Mouse (Mus musculus): ENCODE data around the gene Jph3. TPM values are rescaled to one million over a fixed set of nuclear protein-coding genes. Genes with fewer than 3 reads are reported as not detected.
A peak's percentile ranks its signal among the peaks of the same experiment; 100 is the strongest.

Gene Jph3
- total RNA-seq, 2 experiments from 2014 or later, result 0.12 TPM; not detected in 1

DNA sequence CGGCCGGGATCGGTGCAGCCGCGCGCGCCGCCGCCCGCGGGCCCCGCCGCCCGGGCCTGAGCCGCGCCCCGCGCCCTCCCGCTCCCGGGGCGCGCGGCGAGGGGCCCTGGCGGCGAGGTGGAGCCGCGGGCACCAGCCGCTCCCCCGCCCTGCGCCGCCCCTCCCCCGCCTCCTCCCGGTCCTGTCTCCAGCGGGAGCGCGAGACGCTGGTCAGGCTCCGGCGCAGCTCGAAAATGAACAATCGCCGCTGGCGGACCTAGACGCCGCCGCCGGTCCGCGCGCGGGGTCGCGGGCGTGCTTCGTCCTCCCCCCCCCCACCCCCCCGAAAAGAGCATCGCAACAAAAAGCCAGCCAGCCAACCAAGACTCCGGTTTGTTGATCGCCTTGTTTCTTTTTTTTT is 747 bp downstream of the Jph3 start:
- DNase-seq, result no peak

DNA sequence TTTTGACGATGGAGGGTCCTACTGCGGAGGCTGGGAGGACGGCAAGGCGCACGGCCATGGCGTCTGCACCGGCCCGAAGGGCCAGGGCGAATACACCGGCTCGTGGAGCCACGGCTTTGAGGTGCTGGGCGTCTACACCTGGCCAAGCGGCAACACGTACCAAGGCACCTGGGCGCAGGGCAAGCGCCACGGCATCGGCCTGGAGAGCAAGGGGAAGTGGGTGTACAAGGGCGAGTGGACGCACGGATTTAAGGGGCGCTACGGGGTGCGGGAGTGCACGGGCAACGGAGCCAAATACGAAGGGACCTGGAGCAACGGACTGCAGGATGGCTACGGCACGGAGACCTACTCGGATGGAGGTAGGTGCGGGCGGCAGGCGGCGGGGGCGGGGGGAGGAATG is 1.2 kb downstream of the Jph3 start:
- DNase-seq, result no peak

DNA sequence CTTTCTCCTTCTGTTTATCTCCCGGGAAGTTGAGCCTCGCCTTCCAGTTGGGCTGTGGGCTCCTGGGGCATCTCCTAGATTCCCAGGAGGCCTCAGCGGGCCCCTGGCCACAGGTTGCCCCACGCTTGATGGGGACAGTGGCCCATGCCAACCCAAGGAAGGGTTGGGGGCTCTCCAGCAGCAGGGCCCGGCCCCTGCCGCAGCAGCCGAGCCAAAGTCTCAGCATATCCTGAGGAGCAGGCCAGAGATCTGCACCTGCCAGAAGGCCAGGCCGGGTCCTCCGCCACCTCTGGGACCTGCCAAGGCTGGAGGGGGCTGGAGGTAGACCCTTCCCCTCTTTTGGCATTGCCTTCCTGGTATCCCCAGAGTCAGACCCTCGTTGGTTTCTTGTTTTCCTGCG is 1.6 kb downstream of the Jph3 start:
- DNase-seq, result no peak

DNA sequence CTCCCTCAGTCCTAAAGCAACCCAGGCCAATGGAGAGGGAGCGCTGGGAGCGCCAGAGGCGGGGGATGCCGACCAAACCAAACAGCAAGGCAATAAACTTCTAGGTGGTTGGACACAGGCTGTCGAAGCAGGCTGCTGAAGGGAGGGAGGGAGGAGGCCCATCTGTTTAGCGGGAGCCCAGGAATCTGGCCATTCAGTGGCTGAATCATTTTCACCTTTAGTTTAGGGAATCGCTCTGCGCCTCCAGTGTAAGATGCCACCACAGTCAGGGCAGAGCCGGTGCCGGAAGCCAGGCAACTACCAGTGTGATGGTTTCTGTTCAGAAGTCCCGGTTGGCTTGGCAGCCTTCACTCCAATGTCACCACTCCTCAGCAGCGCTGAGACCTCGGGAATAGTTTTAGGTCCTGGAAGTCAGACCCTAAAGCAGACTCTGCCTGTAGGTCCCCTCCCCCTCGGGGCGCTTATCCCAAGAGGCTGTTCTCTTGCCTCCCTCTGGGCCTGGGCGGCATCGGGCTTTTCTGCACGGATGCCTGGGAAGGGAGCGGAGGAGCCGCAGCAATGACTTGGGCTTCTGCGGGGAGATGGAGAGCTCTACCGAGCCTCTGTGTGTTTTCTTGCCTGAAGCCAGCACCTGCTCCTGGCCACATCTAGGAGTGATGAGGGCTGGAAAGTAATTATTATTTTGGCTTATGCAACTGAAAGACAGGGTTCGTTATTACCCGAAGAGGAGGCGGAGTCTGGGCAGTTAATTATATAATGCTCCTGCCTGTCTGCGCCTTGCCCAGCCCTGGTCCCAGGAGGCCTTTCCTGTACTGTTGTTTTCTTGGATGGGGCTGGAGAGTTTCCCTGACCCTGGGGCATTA is 2.3 kb downstream of the Jph3 start:
- no peak for DNase-seq

DNA sequence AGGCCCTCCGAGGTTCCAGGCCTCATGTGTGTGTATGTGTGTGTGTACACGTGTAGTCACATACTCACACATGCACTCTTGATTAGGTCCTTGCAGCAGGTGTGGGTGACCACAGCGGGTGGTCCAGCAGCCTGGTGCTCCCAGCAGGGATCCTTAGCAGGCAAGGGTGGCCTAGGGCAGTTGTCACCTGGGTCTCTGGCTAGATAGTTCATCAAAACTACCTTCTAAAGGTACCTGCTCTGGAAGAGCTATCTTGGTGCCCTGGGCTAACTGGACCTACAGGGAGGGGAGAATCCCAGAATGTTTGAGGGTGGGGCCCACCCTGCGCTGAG is 2.9 kb downstream of the Jph3 start:
- no peak for DNase-seq

DNA sequence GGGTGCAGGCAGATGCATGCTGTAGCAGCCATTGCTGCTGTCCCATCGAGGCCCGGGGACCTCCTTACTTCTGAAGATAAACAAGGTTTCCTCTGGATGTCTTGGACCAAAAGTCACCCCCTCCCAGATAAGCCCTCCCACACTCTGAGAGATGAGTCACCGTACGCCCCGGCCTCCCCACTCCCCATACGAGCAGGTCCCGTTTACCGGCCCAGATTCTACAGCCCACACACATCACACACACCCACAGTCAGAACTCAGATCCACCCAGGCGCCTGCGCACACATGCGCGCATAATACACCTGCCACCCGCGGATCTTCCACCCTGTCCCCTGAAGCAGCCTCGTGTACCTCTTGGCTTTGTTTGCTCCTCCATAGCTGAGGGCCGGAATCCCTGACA is 4.8 kb downstream of the Jph3 start:
- DNase-seq, result no peak

DNA sequence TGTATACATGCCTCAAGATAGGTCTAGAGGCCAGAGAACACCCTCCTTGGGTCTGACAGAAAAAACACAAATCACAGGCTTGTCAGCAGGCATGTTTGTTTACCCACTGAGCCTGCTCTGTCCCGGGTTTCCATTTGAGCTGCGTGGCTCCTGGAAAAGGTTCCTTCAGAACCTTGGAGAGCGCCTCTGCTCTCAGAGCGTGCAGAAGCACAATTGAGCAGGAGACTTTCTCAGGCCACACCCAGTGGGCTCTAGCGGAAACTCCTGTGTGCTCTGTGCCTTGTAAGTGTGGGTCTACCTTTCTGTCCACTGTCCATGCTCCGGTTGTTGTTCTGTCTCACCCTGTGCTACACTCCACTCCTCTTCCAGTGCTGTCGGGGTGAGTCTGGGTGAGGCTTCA is 6.8 kb downstream of the Jph3 start:
- DNase-seq, result peak; percentile 11 to 46

DNA sequence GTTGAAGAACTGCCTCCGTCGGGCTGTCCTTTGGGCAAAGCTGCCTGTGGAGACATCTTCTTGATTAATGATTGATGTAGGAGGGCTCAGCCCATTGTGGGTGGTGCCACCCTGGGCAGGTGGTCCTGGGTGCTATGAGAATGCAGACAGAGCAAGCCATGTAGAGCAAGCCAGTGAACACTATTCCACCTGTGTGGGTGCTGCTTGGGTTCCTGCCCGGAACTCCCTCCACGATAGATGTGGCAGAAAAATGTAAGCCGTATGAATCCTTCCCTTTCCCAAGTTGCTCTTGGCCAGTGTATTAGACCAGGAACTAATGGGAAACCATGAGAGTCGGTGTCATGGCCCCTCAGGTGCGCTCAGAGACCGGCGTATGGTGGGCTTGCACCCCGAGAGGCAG is 11.3 kb downstream of the Jph3 start:
- DNase-seq, result no peak

DNA sequence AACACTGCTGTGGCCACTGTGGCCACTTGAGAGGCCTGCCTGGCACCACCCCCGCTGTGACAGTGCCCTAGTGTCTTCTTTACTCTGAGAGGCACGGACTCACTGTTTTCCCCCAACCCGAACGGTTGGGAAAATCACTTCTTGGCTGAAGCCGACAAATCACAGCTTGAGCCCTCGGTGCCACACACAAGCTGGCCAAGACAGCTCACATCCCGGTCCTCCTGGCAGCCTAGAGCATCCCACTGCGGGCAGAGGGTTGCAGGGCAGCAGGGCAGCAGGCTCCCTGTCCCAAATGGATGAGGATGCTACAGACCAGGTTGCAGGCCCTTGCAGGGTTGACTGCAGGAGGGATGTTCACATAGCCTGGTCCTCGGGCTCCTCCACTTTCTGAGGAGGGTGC is 20.1 kb downstream of the Jph3 start:
- DNase-seq, result no peak

DNA sequence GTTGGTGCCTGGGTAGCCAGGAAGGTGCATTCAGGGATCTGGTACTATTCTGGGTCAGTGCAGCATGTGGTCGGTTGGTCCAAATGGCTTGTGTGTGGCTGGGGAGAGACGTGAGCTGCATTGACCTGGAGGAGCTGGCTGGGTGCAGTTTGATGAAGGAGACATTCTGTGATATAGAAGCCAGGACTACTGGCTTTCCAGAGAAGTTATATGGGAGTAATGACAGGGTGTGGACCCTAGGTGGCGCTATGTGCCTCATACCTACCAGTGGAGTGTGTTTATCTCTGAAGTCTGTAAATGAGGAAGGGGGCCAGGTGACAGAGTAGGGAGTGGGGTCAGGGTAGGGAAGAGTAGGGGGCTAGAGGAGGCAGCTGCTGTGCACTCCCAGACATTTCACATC is 21.1 kb downstream of the Jph3 start:
- DNase-seq, result no peak

DNA sequence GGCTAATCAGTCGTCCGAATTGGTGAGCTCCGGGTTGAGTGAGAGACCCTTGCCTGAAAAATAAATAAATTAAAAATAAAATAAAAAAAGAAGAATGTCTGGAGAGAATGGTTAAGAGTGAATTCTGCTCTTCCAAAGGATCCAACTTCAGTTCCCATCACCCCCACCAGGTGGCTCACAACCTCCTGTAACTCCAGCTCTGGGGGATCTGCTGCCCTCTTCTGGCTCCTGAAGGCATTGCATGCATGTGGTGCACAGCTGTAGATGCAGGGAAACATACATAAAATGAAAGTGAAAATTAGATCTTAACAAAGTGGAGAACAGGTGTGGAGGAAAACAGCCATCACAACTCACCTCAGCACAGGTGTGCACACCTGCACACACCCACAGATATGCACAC is 22.0 kb downstream of the Jph3 start:
- peak; percentile 9 to 51 for DNase-seq

DNA sequence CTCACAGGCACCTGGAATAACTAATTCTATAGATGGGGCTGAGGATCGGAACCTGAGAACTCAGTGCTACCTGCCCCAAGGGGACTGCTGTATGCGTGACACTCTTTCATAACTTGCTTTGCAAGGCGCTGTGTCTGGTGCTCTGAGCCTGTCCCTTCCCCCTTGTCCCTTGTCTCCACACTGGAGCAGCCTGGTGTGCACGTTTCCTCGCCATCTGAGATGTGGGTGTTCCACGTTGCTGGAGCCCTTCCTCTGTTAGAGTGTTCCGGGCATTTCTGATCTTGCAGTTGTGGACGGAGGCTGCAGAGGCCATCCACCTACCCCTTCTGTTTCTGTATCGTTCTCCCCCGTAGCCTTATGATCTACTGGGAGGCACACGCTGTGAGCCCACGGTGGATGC is 29.0 kb downstream of the Jph3 start:
- DNase-seq, result no peak

DNA sequence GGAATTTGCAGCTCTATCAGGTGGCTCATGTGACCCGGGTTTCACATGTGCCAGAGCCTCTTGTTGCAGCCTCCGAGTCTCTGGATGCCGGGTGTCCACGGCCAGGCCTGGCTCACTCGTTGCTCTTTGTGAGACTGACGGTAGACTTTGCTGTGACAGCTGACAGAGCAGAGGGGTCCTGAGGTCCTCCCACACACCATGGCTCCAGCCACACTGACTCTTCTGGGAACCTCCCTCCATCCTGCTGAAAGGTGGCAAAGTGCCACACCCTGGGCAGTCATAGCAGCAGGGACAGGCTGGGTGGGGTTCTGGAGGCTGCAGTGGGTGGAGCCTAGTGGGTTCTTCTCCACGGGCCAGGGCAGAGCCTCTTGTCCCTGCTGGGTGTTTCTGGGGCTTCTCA is 31.1 kb downstream of the Jph3 start:
- no peak for DNase-seq

DNA sequence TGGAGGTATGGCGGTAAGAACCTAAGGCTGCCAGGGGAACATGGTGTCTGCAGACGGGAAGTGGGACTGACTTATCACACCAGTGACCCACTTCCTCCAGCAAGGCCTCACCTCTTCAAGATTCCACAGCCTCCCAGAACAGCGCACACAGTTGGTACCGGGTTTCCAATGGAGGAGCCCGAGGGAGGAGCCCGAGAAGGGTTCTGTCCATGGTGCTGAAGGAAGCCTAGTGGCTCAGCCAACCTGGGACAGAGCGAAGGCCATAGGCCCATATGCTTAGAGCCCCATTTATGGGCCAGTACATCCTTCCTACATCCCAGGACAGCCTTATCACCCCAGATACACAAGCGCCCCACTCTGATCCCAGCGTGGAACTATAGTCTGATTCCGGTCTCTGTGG is 32.1 kb downstream of the Jph3 start:
- peak in 1 of 2 experiments; percentile 39 for DNase-seq

DNA sequence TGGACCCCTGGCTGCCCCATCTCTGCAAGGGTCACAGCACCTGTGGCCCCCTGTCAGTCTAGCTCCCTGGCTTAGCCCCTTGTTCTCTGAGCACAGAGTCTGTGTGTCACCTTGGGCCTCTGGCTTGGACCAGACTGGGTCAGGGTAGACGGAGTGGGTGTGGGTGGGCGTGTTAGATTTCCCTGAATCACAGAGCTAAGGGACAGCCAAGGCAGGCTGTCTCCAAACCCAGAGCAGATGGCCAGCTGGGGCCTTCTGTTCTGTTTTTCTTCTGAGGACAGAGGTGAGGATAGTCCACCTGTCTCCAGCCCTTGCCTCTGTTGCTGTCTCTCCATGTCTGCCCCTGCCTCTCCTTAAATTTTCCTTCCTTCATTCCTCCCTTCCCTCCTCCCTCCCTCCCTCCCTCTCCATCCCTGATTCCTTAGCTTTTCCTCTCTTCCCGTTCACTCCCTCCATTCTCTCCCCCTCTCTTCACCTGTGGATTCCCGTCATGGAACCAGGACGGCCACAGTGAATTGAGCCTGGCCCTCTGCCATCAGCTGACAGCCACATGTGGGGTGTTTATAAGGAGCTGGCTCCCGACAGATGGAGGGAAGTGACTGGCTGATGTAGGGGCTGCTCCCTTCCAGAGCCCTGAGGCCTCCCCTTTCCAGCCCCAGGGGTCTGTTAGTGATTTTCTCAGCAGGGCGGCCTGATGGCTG is 33.7 kb downstream of the Jph3 start:
- DNase-seq, result no peak

DNA sequence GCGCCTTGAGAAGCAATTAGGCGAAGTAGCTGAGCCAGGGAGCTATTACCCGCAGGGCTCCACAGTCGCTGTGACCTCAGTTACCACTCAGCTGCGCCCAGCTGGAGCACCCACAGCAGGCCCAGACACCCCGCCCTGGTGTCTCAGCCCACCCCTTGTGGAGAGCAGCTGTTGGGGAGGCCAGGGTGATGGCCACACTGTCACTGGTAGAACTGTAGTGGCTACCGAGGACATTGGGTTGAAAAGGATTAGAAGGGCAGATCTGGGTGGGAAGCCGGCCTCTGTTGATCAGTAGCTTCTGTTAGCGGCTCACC is 34.2 kb downstream of the Jph3 start:
- no peak for DNase-seq

DNA sequence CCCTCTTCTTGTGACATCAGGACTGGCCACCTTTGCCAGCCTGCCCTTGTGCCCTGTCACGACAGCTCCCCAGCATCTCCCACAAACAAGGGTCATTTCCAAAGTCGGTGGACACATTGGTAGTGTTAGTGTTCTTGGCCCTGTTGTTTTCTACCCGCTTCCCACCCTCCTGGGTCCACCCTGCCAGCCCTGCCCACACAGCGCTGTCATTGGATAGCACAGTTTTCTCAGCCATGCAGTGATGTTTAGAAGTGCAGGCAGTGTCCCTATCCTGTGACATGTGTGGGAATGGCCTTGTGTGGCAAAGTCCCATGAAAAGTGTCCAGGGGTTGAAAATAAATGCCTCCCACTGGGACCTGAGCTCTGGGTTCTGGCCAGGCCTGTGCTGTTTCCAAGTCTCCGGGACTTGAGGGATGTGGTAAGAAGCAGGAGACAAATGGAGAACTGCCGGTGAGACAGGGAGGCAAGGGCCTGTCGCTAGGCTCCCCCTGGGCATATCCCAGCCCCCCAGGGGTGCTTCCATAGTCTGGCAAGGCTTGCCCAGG is 36.2 kb downstream of the Jph3 start:
- DNase-seq, result no peak

DNA sequence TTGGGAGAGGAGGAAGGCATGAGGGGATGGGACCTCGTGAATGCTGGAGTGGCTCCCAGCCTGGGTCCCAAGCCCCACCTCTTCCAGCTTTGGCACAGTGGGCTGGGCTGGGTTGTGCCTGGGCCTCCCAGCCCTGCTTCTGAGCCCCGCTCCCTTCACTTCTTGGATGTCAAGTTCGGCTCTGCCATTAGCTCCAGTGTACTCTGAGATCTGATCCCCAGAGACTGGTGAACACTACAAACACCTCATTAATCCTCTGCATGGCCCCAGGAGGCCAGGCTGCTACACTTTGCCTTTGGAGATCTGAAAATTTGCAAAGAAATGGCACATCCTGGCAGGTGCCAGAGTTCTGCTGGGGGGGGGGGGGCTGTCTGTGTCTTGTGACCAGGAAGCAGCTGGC is 39.7 kb downstream of the Jph3 start:
- DNase-seq, result no peak

DNA sequence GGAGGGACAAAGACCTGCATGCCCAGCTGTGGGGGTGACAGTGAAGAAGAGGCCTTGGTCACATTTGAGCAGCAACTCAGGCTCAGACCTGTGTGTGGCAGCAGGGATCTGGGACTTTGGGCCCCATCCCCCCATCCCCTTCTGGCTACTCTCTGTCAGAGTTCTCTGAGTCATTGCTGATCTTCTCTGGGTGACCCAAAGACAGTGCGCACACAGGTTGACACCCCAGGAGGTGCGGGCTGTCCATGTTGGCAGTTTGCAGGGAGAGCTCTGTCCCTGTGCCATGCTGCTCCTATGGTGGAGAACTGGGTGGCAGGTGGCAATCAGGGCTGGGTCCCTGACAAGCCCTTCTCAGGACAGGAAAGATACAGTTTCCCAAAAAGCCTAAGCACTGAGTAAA is 40.2 kb downstream of the Jph3 start:
- DNase-seq, result no peak

DNA sequence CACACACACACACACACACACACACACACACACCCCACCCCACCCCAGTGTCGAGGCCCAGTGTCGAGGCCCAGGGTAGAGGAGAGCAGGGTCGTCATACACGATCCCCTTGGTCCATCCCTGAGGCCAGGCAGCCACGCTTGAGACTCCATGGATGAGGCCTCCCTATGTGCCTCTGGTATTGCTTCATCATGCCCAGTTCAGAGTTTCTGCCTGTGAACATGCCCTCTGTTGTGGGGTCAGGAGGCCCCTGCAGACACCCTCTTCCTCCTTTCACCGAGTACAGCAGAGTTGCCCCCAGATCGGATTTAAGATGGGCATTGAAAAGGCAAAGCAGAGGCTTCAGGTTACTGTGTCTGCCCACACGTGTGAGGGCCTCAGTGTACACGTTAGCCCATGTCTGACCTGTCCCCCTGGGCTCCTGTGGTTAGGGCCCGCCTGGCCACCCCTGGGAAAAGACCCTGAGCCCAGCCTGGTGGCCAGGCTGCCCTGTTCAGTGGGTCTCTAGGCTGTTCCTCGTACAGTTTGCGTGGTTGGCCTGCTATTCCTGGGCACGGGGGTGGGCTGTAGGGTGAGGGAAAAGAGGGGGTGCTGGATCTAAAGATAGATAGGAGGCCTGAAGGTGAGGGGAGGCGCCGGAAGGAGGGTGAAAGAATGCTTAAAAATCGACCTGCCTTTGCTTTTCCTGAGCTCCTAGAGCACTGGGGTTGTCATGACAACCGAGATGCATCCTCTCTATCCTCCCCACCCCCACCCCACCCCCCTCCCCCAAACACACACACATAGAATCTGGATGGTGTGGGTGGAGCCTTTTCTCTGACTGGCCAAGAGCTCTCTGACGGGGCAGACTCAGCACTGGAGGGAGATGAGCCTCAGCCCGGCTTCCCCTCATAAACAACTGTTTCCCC is 41.7 kb downstream of the Jph3 start:
- DNase-seq, result no peak

DNA sequence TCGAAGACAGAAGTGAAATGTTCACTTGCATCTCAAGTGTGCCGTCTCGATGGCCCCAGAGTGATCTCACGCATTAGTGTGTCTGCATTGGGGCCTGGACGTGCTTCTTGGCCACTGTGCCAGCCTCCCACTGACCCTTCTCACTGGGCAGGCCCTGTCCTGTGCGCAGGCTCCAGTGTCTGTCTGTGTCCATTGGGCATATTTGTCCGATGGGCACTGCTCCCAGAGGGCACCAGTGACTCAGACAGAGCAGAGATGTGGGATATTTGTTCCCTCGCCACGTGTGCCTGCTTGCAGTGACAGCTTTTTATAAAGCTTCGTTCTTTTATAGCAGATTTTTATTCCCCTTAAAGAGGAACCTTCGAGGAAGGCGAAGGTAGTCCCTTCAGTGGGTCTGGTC is 44.5 kb downstream of the Jph3 start:
- no peak for DNase-seq

DNA sequence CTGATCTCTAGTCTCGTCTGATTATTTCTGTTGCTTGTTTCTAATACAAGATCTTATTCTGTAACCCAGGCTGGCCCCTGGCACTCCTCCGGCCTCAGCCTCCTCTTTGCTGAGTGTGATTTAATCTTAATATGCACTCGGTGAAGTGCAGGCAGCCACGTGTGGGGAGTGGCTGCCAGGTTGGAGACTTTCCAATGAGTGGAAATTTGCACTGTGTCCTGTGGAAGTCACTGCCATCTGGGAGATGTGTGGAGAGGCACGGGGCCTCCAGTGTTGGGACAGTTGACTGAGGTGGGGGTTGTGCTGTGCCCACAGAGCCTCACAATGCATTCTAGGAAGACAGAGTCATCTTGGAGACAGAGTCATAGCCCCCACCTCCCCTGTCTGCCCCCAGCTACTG is 53.1 kb downstream of the Jph3 start:
- no peak for DNase-seq

DNA sequence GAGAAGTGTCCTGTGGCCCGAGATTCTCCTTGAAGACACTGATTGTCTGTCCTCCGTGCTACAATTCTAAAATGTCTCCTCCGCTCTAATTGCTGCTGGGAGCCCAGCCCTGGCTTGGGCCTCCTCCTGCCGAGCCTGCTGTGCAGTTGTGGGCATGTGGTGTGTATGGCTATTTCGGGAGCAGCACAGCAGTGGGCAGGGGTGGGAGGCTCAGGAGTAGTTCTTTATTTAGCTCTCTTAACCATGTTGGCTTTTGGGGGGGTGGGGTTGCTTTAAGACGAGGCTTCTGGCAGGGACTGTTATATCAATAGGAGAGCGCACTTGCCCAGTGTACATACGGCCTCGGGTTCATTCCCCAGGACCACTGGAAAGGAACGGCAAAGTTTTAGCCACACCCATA is 57.1 kb downstream of the Jph3 start:
- peak; percentile 40 to 56 for DNase-seq

Measured in heart, adult 18-20 months (tissue).